ENCODE assay signal across 26 mouse cellular contexts in genomic region chr3:138591806-138592365, GRCm38 (mm10).
A peak's percentile ranks its signal among the peaks of the same experiment; 100 is the strongest.
DNase-seq lines count a peak whose midpoint lies in the region; ATAC-seq lines count a peak whose summit lies in the region.
"Had no signal": no experiment of that assay in that cellular context is flagged by ENCODE, and none has a peak within 500 bp of the region (broad histone marks: within the 10 kb centered on the region; RNA-seq: fewer than 3 reads in every experiment).

No protein-coding gene starts in this region.

- no peak overlapping the region for H3K27ac ChIP-seq in heart, embryonic 10.5 days
- H3K27ac ChIP-seq in neural tube, embryonic 15.5 days (replicated peaks): no peak overlapping the region
- H3K27ac ChIP-seq in intestine, embryonic 15.5 days: no peak overlapping the region
- H3K27ac ChIP-seq: embryonic facial prominence, embryonic 13.5 days; embryonic facial prominence, embryonic 15.5 days; forebrain, embryonic 10.5 days; forebrain, embryonic 12.5 days had no signal

- WGBS in heart, embryonic 10.5 days: 80% methylated on average over 7 of the region's 7 CpGs
- 57% methylated on average over 7 of the region's 7 CpGs for WGBS in neural tube, embryonic 15.5 days
- 77% methylated on average over 7 of the region's 7 CpGs for WGBS in intestine, embryonic 15.5 days

- H3K9ac ChIP-seq in neural tube, embryonic 15.5 days (replicated peaks): no peak overlapping the region
- H3K9ac ChIP-seq in intestine, embryonic 15.5 days: no peak overlapping the region
- H3K9ac ChIP-seq: embryonic facial prominence, embryonic 13.5 days; embryonic facial prominence, embryonic 15.5 days; forebrain, embryonic 12.5 days had no signal

- H3K4me2 ChIP-seq in neural tube, embryonic 15.5 days: no peak overlapping the region
- H3K4me2 ChIP-seq in intestine, embryonic 15.5 days (replicated peaks): no peak overlapping the region
- H3K4me2 ChIP-seq: embryonic facial prominence, embryonic 13.5 days; embryonic facial prominence, embryonic 15.5 days; forebrain, embryonic 12.5 days had no signal

- peak; percentile 60 for DNase-seq in heart, adult 11 months
- no peak for DNase-seq in heart, embryonic 10.5 days (ENCODE audit: low spot score)
- DNase-seq in neural tube, embryonic 10.5 days (ENCODE audit: extremely low spot score, low spot score): no peak
- DNase-seq: adrenal gland, adult 2 months; adrenal gland, postnatal 10 days; adrenal gland, postnatal 25 days; B cell, adult 2 months; cerebellum, adult 11 months; cerebellum, adult 18-20 months; cerebellum, adult 8-10 months; cerebellum, adult 9-11 months; cerebellum, postnatal 14 days; cerebellum, postnatal 36 days; embryo, embryonic 11 days had no signal

- no peaks in the 10 kb centered on the region for H3K9me3 ChIP-seq in heart, embryonic 10.5 days
- H3K9me3 ChIP-seq in neural tube, embryonic 15.5 days (replicated peaks): no peaks in the 10 kb centered on the region
- H3K9me3 ChIP-seq in intestine, embryonic 15.5 days: no peaks in the 10 kb centered on the region
- H3K9me3 ChIP-seq: embryonic facial prominence, embryonic 13.5 days; embryonic facial prominence, embryonic 15.5 days; forebrain, embryonic 10.5 days; forebrain, embryonic 12.5 days; G1E had no signal

- no peaks in the 10 kb centered on the region for H3K36me3 ChIP-seq in heart, embryonic 10.5 days
- H3K36me3 ChIP-seq in neural tube, embryonic 15.5 days: no peaks in the 10 kb centered on the region
- H3K36me3 ChIP-seq in intestine, embryonic 15.5 days: no peaks in the 10 kb centered on the region
- H3K36me3 ChIP-seq: embryonic facial prominence, embryonic 13.5 days; embryonic facial prominence, embryonic 15.5 days; forebrain, embryonic 10.5 days; forebrain, embryonic 12.5 days; G1E had no signal

- no peaks in the 10 kb centered on the region for H3K4me1 ChIP-seq in heart, embryonic 10.5 days
- 0 out of 2 replicates have a peak, but pooled peaks cover 7% of the 10 kb centered on the region for H3K4me1 ChIP-seq in neural tube, embryonic 15.5 days
- H3K4me1 ChIP-seq in intestine, embryonic 15.5 days (replicated peaks): no peaks in the 10 kb centered on the region
- H3K4me1 ChIP-seq: embryonic facial prominence, embryonic 13.5 days; embryonic facial prominence, embryonic 15.5 days had no signal

- no peak overlapping the region for H3K4me3 ChIP-seq in heart, embryonic 10.5 days
- no peak overlapping the region for H3K4me3 ChIP-seq in neural tube, embryonic 15.5 days (replicated peaks)
- H3K4me3 ChIP-seq in intestine, embryonic 15.5 days (replicated peaks): no peak overlapping the region
- H3K4me3 ChIP-seq: embryonic facial prominence, embryonic 13.5 days; embryonic facial prominence, embryonic 15.5 days; erythroblast, embryonic 14.5 days; forebrain, embryonic 10.5 days; forebrain, embryonic 12.5 days had no signal

- no peaks in the 10 kb centered on the region; the same call in 1 of the 2 replicates for H3K27me3 ChIP-seq in heart, embryonic 10.5 days (ENCODE audit: insufficient read depth, poor library complexity, severe bottlenecking)
- H3K27me3 ChIP-seq in neural tube, embryonic 15.5 days (replicated peaks): no peaks in the 10 kb centered on the region
- no peaks in the 10 kb centered on the region for H3K27me3 ChIP-seq in intestine, embryonic 15.5 days (replicated peaks)
- H3K27me3 ChIP-seq: CH12.LX; embryonic facial prominence, embryonic 13.5 days; embryonic facial prominence, embryonic 15.5 days; forebrain, embryonic 12.5 days had no signal

- ATAC-seq in neural tube, embryonic 15.5 days (ENCODE audit: low FRiP score): 0 out of 2 replicates have a peak, but pooled peaks have one; percentile 14
- no peak for ATAC-seq in intestine, embryonic 15.5 days
- ATAC-seq: CD4-positive, CD25-positive, alpha-beta regulatory T cell, adult 4 months; forebrain, embryonic 14.5 days; forebrain, embryonic 16.5 days had no signal
